Mouse (Mus musculus): ENCODE data around the gene Evc2.

Gene Evc2

DNA sequence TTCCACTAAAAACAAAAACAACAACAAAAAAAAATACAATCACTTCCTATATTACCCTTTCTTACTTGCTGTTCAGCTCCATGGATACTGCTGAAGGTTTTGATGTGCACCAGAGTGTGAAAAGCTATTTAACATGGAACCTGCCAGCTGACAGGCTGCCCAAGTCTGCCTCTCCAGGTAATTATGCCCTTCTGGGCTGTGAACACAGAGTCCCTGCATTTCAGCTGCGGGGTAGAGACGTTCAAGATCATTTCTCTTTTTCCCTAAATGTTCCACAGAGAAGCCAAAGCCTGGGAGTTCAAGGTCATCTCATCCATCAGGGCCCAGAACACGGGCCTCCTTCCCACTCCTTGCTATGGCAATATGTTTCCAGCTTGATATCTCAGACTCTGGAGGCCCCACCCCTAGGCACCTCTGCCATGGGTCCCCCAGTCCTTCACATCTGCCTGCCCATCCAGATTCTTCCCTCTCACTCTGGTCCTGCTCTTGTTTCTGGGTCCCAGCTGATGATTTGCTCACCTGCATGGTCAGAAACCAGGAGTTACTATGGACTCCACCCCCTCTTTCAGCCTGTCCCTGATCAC, 133.8 kb downstream of the Evc2 start:
- in situ Hi-C loops (cut with MboI, MseI): no loop called here

Data from T-helper 1 cell (primary cell).